Mouse (Mus musculus) megakaryocyte-erythroid progenitor cell, adult 5-6 weeks (primary cell): ENCODE measurements around the gene Hdac5. TPM values are rescaled to one million over a fixed set of nuclear protein-coding genes. Genes with fewer than 3 reads are reported as not detected.

Experiments used
- ATAC-seq: replicated peaks from 2 replicates; pipeline ENCODE4 v1.8.0; 2016; ENCODE audit warnings: mild to moderate bottlenecking, inconsistent platforms; ENCODE audit not compliant: severe bottlenecking, poor library complexity, low FRiP score, low TSS enrichment
- total RNA-seq, 2 experiments: library from RNA; stranded (forward) in 1 of 2; stranded (reverse) in 1 of 2; fragments of 200-1000, 215-1000 nt in 1 of 2; fragments of >200 nt in 1 of 2; fragmentation: Nextera tagmentation in 1 of 2; gene quantifications; 2 replicates each; pipeline ENCODE4 v1.2.3; 2014 to 2017

Gene Hdac5
- total RNA-seq, 2 experiments from 2014 or later, result 11.4 to 16.6 TPM

GRCm38 (mm10) chr11:102241874-102242273, 11.9 kb upstream of the Hdac5 start:
- ATAC-seq, result no peak

GRCm38 (mm10) chr11:102241246-102241645, 11.3 kb upstream of the Hdac5 start:
- no peak for ATAC-seq

- ATAC-seq, result no peak
Measured at GRCm38 (mm10) chr11:102240636-102241035, 10.7 kb upstream of the Hdac5 start.

GRCm38 (mm10) chr11:102236022-102236421, 6.1 kb upstream of the Hdac5 start:
- no peak for ATAC-seq

- ATAC-seq, result 0 out of 2 replicates have a peak, but pooled peaks have one; percentile 35
Measured at GRCm38 (mm10) chr11:102229331-102229953, 524 bp downstream of the Hdac5 start.

- ATAC-seq, result no peak
Measured at GRCm38 (mm10) chr11:102228646-102229268, 1.2 kb downstream of the Hdac5 start.

- ATAC-seq, result no peak
Measured at GRCm38 (mm10) chr11:102228191-102228545, 1.8 kb downstream of the Hdac5 start.

GRCm38 (mm10) chr11:102227270-102228190, 2.4 kb downstream of the Hdac5 start:
- no peak for ATAC-seq

GRCm38 (mm10) chr11:102226067-102226978, 3.6 kb downstream of the Hdac5 start:
- ATAC-seq, result no peak

- no peak for ATAC-seq
Measured at GRCm38 (mm10) chr11:102225221-102225620, 4.7 kb downstream of the Hdac5 start.

GRCm38 (mm10) chr11:102224686-102225085, 5.3 kb downstream of the Hdac5 start:
- no peak for ATAC-seq

- no peak for ATAC-seq
Measured at GRCm38 (mm10) chr11:102223166-102223565, 6.8 kb downstream of the Hdac5 start.

GRCm38 (mm10) chr11:102221954-102222351, 8.0 kb downstream of the Hdac5 start:
- ATAC-seq, result no peak

- no peak for ATAC-seq
Measured at GRCm38 (mm10) chr11:102221243-102221953, 8.6 kb downstream of the Hdac5 start.

GRCm38 (mm10) chr11:102220451-102220850, 9.5 kb downstream of the Hdac5 start:
- no peak for ATAC-seq

GRCm38 (mm10) chr11:102219994-102220346, 10.0 kb downstream of the Hdac5 start:
- no peak for ATAC-seq

GRCm38 (mm10) chr11:102219247-102219993, 10.5 kb downstream of the Hdac5 start:
- no peak for ATAC-seq

GRCm38 (mm10) chr11:102218783-102219182, 11.2 kb downstream of the Hdac5 start:
- peak; percentile 89 for ATAC-seq
